Mouse (Mus musculus): ENCODE results near the gene Hist4h4.
"Not testable (repeated sequence)": the region's sequence is repeated elsewhere in the genome, so short reads cannot be mapped to it uniquely, and the experiment has no call there.

Hist4h4 gene

DNA sequence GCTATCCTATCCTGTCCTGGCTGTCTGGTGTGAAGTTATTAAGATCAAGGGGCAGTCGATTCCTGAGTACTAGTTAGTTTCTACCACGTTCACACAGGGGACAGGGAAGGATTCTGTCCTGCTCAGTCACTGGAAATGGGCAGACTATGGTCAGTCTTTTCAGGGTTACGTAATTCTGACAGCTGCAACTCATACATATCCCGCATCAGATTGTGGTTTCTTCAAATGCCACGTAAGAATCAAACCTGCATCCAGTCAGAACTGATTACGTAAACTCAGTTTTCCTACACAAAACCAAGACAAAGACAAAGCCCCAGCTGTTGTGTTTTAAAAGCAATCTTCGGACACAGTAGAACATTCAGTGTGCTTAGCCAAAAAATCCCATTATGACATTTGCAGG, 11.2 kb upstream of the Hist4h4 start:
- DNase-seq (ENCODE audit: low spot score): no peak

DNA sequence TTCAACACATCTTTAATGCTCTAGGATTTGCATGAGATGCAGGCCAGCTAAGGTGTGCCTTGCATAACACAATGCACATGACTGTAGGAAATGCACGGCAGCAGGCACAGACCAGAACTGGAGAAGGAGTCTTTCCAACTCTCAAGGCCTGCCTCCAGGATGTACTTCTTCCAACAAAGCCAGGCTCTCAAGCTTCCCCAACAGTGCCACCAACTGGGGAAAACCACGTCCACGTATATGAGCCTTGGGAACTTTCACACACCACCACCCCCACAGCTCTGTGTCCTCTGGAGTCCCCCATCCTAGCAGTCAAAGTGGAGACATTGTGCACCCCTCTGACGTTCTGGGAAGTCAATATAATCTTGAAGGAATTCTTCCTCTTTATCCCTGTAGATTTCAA, 8.9 kb upstream of the Hist4h4 start:
- DNase-seq (ENCODE audit: low spot score): no peak

DNA sequence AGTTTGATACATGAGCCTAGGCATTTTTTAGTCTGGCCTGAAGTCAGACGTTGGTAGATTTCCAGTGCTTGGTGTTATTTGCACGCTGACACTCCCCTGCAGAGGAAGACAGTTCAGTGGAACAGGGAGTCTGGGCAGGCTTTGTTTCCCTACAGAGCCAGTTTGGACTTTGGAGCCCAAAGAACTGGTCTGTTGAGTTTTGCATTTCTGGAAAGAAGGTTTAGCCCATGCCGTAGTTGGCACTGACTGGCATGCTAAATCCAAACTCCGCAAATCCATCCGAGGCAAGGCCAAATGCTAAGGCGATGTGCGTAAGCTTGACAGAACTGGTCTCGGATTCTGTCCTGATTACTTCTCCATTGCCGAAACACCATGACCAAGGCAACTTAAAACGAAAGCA, 7.0 kb upstream of the Hist4h4 start:
- no peak for DNase-seq (ENCODE audit: low spot score)

DNA sequence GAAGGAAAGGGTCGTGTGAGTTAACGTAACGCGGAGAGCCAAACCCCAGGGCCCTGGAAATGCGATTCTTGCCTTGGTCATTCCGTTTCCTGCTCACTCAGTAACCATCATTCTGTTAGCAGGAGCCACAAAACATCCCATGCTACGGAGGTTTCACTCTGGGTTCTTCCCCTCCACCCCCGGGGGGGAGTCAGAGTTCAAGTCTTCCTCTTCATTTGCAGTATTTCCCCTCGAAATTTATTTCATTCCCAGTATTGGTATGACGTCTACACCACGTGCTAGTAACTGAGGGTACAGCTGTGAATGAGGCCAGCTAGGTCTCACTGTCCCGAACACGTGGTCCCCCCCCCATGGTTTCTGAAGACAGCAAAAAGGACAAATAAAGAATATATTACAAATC, 5.5 kb upstream of the Hist4h4 start:
- no peak for DNase-seq (ENCODE audit: low spot score)

GRCm38 (mm10) chr6:136809077-136809476, 4.9 kb upstream of the Hist4h4 start:
- no peak for DNase-seq (ENCODE audit: low spot score)

- DNase-seq (ENCODE audit: low spot score): no peak
These were observed 4.4 kb upstream of the Hist4h4 start for GRCm38 (mm10) chr6:136808631-136809046.

DNA sequence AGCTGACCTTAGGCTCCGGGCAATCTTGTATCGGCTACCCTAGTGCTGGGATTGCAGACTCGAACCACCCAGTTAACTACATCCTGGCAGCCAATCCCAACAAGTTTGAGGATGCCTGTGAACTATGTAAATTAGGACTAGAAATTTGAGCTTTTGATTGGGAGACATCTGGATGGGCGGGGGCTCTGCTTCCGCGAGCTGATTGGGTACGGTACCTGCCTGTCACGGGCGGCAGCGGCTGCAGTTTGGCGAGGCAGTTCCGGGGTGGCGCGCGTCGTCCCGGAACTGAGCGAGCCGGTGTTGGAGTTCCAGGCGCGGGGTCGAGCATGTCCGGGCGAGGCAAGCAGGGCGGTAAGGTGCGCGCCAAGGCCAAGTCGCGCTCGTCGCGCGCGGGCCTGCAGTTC, 3.8 kb upstream of the Hist4h4 start, which contains the start of gene H2afj:
H2afj (plus strand) TSS at position 231 of the 404 bp plus-strand sequence.
- DNase-seq (ENCODE audit: low spot score): peak; percentile 99

GRCm38 (mm10) chr6:136807395-136808013, 3.3 kb upstream of the Hist4h4 start:
- no peak for DNase-seq (ENCODE audit: low spot score)

DNA sequence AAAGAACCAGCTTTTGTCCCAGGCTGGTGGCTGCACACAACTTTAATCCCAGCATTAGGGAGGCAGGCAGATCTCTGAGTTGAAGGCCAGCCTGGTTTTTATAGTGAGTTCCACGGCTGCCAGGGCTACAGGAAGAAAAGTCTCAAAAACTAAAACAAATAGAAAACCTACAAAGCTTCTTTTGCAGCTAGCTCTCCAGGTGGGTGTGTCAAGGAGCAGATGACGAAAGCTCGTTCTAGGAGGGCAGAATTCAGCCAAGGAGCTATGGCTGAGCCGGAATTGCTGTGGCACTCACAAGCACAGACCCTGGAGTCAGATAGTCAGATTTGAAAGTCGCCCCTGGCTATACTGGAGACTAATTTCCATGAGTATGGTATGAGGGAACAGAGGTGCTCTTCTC, 2.6 kb upstream of the Hist4h4 start:
- DNase-seq (ENCODE audit: low spot score): no peak

DNA sequence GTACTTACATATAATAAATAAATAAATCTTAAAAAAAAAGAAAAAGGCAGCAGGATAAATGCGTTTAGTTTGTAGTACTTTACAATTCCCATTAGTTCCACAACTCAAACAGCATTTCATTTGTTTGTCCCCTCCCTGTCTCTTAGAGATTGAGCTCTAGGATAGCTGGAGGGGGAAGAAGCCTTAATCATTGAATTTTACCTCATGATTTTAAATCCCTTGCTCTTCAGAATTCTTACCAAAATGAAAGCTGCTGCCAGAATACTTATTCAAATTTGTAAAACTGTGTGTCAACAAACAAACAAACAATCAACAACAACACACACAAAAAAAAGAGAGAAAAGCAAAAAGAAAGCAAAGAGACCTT, 1.2 kb upstream of the Hist4h4 start:
- DNase-seq (ENCODE audit: low spot score): no peak

DNA sequence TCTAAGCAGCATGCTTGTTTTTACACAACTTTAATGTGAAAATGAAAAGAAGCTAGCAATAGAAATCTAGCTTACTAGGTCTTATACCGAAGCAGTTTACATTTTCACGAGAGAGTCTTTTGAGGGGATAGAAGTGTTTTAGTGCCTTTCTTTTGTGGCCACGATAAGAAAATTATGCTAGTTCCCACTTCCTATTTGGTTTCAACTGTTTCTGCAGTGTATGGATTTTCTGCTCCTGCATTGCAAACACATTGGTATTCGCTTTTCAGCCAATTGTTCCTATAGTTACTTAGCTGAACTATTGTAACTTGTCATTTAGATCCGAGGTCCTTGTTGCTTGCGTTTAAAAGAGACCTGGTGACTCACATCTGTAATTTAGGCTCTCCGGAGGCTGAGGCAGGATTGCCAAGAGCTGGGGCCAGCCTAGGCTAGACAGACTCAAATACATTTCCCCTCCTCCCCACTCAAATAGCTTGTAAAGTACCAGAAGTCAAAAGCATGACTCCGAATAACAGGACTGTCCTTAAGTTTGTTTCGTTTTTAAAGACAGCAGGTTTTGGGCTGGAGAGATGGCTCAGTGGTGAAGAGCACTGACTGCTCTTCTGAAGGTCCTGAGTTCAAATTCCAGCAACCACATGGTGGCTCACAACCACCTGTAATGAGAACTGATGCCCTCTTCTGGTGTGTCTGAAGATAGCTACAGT, 642 bp upstream of the Hist4h4 start:
- DNase-seq (ENCODE audit: low spot score): no peak

- no peak for DNase-seq (ENCODE audit: low spot score)
These were observed 999 bp downstream of the Hist4h4 start for GRCm38 (mm10) chr6:136803093-136803738.

- DNase-seq (ENCODE audit: low spot score): no peak
These were observed 2.9 kb downstream of the Hist4h4 start for GRCm38 (mm10) chr6:136801274-136801673.

DNA sequence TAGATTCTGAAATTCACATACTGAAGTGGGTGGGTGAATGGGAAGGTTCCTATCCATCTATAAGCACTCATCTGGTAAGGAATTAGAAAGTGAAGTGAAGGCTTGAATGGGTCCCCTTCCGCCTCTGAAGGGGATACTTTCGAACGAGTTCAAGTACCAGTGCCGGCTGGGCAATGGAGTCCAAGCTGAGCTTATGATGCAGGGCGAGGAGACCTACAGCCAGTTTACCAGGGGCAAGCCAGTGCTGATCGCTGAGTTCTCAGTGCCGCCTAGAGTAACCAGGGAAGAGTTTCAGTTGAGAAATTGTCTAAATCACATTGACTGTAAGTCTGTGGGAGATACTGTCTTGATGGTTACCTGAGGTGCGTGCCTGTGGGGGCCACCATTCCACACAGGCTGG, 3.5 kb downstream of the Hist4h4 start:
- DNase-seq (ENCODE audit: low spot score): no peak

DNA sequence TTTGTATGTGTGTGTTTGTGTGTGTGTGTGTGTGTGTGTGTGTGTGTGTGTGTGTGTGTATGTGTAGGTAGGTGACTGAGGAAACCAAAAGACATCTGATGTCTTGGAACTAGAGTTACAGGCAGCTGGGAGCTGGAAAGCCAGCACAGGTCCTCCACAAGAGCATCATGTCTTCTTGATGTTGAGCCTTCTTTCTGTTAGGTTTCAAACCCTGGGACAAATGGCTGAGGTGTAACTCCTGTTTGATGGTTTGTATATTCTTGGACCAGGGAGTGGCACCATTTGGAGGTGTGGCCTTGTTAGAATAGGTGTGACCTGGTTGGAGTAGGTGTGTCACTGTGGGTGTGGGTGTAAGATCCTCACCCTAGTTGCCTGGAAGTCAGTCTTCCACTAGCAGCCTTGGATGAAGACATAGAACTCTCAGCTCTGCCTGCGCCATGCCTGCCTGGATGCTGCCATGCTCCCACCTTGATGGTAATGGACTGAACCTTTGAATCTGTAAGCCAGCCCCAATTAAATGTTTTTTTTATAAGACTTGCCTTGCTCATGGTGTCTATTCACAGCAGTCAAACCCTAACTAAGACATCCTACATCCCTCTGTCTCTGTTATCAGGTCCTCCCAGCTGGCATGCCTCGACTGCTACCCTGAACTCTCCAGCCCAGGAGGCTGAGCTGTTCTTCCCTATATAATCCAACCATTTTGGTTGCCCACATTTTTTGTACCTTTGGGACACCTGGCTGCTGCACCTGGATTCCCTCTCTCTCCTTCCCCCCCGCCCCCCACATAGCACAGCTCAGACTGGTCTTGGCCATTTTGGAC, 6.1 kb downstream of the Hist4h4 start:
- not testable (repeated sequence) for DNase-seq (ENCODE audit: low spot score)

DNA sequence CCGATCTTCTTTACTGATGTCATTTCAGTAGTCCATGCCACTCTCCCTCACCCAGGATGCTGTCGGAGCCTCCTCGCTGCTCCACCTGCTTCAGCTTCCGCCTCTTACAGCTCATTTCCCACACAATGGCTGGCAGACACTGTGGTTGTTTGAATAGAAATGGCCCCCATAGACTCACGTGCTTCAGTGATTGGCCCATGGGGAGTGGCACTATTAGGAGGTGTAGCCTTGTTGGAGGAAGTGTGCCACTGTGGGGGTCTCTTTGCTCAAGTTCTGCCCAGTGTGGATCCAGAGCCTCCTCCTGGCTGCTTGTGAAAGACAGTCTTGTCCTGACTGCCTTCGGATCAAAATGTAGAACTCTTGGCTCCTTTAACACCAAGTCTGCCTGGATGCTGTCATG, 8.4 kb downstream of the Hist4h4 start:
- no peak for DNase-seq (ENCODE audit: low spot score)

DNA sequence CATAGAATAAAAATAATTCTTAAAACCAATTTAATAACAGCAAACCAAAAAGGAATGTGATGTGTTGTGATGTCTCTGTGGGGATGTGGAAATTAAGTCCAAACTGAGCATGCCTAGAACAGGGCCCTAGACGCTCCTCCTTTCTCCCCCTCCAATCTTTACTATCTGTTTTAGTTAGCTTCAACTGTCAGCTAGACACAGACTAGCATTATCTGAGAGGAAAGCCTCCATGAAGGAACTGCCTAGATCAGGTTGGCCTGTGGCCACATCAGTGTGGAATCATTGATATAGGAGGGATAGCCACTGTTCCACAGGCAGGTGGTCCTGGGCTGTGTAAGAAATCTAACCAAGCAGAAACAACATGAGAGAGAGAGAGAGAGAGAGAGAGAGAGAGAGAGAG, 9.1 kb downstream of the Hist4h4 start:
- no peak for DNase-seq (ENCODE audit: low spot score)

- DNase-seq (ENCODE audit: low spot score): no peak
These were observed 10.2 kb downstream of the Hist4h4 start for GRCm38 (mm10) chr6:136793831-136794525.

DNA sequence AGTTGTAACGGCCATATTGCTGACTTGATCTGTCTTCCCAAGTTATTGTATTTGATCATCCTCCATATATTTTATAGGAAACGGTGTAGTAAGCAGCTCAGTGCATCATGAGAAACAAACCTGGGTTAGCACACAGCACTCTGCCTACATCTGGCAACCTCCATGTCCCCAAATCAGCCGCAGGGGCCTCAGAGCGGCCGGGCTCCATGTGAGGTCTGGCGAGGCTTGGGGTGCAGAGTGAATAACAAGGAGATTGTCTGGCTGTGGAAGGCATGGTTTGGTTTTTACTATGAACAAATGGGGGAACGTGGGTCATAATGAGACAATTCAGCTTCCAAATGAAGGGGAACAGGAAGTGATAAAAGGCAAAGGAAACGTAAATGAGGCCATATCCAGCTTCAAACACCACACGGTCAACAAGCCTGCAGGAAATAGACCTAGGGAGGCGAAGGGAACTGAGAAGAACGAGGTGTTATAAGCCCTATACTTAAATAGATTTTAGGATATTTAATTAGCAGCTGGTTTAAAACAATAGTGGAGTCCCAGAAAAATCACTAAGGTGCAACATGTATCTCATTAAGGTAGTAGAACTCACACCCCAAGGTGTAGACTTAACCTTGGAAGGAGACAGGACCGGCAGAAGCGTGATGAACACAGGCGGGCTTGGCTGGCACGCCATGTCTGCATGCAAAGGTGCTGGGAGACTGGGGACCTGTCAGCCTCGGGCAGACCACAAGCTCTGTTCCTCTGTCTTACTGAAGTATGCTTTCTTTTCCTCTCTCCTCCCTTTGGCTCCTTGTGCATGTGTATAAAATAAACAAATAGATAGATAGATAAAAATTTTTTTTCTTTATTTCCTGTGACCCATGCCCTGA, 11.1 kb downstream of the Hist4h4 start:
- no peak for DNase-seq (ENCODE audit: low spot score)

DNA sequence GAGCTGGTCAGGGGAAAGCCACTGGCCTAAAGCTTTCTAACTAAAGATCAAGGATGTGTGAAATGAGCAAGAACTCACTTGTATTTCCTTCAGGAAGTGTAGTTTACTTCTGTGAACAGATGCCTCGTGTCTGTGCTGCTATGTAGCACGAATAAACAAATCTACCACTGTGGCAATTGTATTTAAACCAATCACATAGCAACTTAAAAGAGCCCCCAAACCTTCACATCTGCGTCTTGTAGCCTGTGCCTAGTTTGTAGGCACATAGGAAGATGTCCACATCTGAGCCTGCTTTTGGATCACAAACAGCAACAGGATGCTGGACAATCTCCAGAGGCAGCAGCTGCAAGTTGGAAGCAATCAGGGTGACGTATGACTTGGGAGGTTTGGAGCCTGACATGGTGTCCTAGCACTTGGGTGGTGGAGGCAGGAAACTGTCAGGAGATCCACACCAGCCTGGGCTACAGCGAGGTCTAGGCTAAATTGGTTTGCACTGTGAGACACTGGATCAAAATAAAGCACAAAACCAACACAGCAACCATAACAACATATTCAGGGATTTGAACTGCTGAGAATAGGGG, 14.7 kb downstream of the Hist4h4 start:
- no peak for DNase-seq (ENCODE audit: low spot score)

- DNase-seq (ENCODE audit: low spot score): no peak
These were observed 21.5 kb downstream of the Hist4h4 start for GRCm38 (mm10) chr6:136782761-136783160.

Measured in ovary, postnatal 14 days (tissue).